Mouse (Mus musculus): ENCODE data around the gene Olfr1396. TPM values are rescaled to one million over a fixed set of nuclear protein-coding genes. Genes with fewer than 3 reads are reported as not detected.

The Olfr1396 gene
- polyA plus RNA-seq, 1 experiment from 2014 or later = not detected

- H3K4me3 ChIP-seq = no peak overlapping the region
- H3K27ac ChIP-seq (replicated peaks) = no peak overlapping the region
- H3K4me1 ChIP-seq = no peaks in the 10 kb centered on the region
- no peak overlapping the region for H3K4me2 ChIP-seq (replicated peaks)
- H3K9ac ChIP-seq (replicated peaks) = no peak overlapping the region
- ATAC-seq (replicated peaks) = peak; percentile 82
- 15% methylated on average over 8 of the region's 8 CpGs for WGBS
- H3K36me3 ChIP-seq = no peaks in the 10 kb centered on the region
- no peaks in the 10 kb centered on the region for H3K9me3 ChIP-seq
- no peaks in the 10 kb centered on the region for H3K27me3 ChIP-seq
These were observed 11.5 kb downstream of the Olfr1396 start for GRCm38 (mm10) chr11:49103047-49103693.

- no peaks in the 10 kb centered on the region for H3K4me1 ChIP-seq
- no peaks in the 10 kb centered on the region for H3K27me3 ChIP-seq
- no peaks in the 10 kb centered on the region for H3K36me3 ChIP-seq
- H3K9ac ChIP-seq (replicated peaks) = no peak overlapping the region
- 68% methylated on average over 5 of the region's 5 CpGs for WGBS
- ATAC-seq (replicated peaks) = no peak
- no peak overlapping the region for H3K4me3 ChIP-seq
- H3K4me2 ChIP-seq (replicated peaks) = no peak overlapping the region
- H3K27ac ChIP-seq (replicated peaks) = no peak overlapping the region
- no peaks in the 10 kb centered on the region for H3K9me3 ChIP-seq
These were observed 13.2 kb downstream of the Olfr1396 start for GRCm38 (mm10) chr11:49101500-49101899.

DNA sequence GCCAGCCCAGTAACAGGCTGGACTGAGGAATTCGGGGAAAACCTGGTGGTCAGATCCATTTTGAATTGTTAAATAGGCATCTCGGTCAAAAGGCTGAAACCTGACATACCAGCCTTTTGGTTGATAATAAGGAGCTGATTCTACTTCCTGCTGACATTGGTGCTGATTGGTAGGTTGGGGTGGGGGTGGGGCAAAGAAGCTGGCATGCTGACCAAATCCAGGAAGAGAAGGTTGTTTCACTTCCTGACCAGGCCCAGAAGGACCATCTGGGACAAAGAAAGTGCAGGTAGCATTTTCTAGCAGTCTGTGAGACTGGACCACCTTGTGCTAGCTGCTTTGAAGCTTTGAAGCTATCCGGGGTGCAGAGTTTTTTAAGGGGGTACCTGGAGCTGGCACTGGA, 14.3 kb downstream of the Olfr1396 start:
- no peak overlapping the region for H3K4me2 ChIP-seq (replicated peaks)
- no peak overlapping the region for H3K27ac ChIP-seq (replicated peaks)
- H3K9me3 ChIP-seq = no peaks in the 10 kb centered on the region
- H3K27me3 ChIP-seq = no peaks in the 10 kb centered on the region
- ATAC-seq (replicated peaks) = no peak
- H3K36me3 ChIP-seq = no peaks in the 10 kb centered on the region
- no peak overlapping the region for H3K4me3 ChIP-seq
- H3K9ac ChIP-seq (replicated peaks) = no peak overlapping the region
- H3K4me1 ChIP-seq = no peaks in the 10 kb centered on the region
- 78% methylated on average over 3 of the region's 3 CpGs for WGBS

DNA sequence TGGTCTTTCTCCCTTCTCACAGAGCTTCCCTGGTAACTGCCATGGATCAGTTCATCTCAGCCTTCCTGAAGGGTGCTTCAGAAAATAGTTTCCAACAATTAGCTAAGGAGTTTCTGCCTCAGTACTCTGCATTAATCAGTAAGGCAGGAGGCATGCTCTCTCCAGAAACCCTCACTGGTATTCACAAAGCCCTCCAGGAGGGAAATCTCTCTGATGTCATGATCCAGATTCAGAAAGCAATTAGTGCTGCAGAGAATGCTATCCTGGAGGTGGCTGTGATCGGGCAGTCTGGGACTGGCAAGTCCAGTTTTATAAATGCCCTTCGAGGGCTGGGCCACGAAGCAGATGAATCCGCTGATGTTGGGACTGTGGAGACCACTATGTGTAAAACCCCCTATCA, 19.3 kb downstream of the Olfr1396 start:
- H3K9ac ChIP-seq (replicated peaks) = no peak overlapping the region
- no peaks in the 10 kb centered on the region for H3K27me3 ChIP-seq
- H3K4me2 ChIP-seq (replicated peaks) = no peak overlapping the region
- no peaks in the 10 kb centered on the region for H3K36me3 ChIP-seq
- H3K4me1 ChIP-seq = no peaks in the 10 kb centered on the region
- no peak overlapping the region for H3K27ac ChIP-seq (replicated peaks)
- H3K9me3 ChIP-seq = no peaks in the 10 kb centered on the region
- H3K4me3 ChIP-seq = no peak overlapping the region
- 60% methylated on average over 4 of the region's 4 CpGs for WGBS
- ATAC-seq (replicated peaks) = no peak

- Histone ChIP-seq H3K4me2 (replicated peaks) (no peak overlapping the region), H3K9ac (replicated peaks) (no peak overlapping the region), H3K9me3 (no peaks in the 10 kb centered on the region), H3K4me1 (no peaks in the 10 kb centered on the region), H3K27ac (replicated peaks) (no peak overlapping the region), H3K27me3 (no peaks in the 10 kb centered on the region), H3K4me3 (no peak overlapping the region), H3K36me3 (no peaks in the 10 kb centered on the region)
- no peak for ATAC-seq (replicated peaks)
- 94% methylated on average over 6 of the region's 6 CpGs for WGBS
These were observed 20.6 kb downstream of the Olfr1396 start for GRCm38 (mm10) chr11:49093861-49094660.

GRCm38 (mm10) chr11:49092786-49093185, 21.9 kb downstream of the Olfr1396 start:
- ATAC-seq (replicated peaks) = no peak
- no peak overlapping the region for H3K4me3 ChIP-seq
- no peak overlapping the region for H3K4me2 ChIP-seq (replicated peaks)
- no peaks in the 10 kb centered on the region for H3K27me3 ChIP-seq
- 89% methylated on average over 2 of the region's 2 CpGs for WGBS
- H3K9ac ChIP-seq (replicated peaks) = no peak overlapping the region
- no peaks in the 10 kb centered on the region for H3K4me1 ChIP-seq
- H3K9me3 ChIP-seq = no peaks in the 10 kb centered on the region
- H3K27ac ChIP-seq (replicated peaks) = no peak overlapping the region
- H3K36me3 ChIP-seq = no peaks in the 10 kb centered on the region

DNA sequence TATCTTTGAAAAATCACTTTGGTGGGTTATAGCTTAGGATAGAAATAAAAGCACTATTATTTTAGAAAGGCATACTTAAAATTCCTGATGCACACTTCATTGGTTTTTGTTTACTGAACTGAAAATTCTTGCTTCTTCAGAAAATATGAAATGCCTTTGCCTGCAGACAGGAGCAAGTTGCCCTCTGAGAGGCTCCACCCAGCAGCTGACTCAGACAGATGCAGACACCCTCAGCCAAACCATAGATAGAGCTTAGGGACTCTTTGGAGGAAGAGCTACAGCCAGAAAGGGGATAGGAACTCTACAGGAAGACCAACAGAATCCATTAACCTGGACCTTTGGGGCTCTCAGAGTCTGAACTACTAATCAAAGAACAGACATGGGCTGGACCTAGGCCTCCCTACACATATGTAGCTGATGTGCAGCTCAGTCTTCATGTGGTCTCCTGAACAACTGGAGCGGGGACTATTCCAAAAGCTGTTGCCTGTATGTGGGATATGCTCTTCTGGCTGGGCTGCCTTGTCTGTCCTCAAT, 22.6 kb downstream of the Olfr1396 start:
- 96% methylated on average over 1 of the region's 1 CpGs for WGBS
- Histone ChIP-seq H3K36me3 (no peaks in the 10 kb centered on the region), H3K27ac (replicated peaks) (no peak overlapping the region), H3K4me2 (replicated peaks) (no peak overlapping the region), H3K9me3 (no peaks in the 10 kb centered on the region), H3K4me3 (no peak overlapping the region), H3K27me3 (no peaks in the 10 kb centered on the region), H3K9ac (replicated peaks) (no peak overlapping the region), H3K4me1 (no peaks in the 10 kb centered on the region)
- no peak for ATAC-seq (replicated peaks)

DNA sequence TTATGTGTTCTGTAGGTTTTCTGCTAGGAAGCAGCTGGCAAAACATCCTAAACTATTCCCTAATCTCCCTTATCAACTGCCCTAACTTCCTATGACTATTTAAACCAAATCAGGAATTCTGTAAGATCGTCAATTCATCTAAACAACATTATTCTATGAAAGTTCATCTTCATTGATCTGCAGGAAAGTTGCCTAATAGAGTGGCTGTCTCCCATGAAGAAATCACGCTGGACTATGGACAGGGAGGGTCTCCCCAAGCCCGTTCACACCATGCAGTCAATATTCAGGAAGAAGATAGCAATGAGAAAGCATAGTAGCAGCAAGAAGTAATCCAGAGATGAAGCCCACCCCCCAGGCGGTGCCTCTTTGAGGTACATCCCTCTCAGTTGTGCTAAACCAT, 23.5 kb downstream of the Olfr1396 start:
- ATAC-seq (replicated peaks) = no peak
- 82% methylated on average over 4 of the region's 4 CpGs for WGBS
- no peak overlapping the region for H3K4me2 ChIP-seq (replicated peaks)

DNA sequence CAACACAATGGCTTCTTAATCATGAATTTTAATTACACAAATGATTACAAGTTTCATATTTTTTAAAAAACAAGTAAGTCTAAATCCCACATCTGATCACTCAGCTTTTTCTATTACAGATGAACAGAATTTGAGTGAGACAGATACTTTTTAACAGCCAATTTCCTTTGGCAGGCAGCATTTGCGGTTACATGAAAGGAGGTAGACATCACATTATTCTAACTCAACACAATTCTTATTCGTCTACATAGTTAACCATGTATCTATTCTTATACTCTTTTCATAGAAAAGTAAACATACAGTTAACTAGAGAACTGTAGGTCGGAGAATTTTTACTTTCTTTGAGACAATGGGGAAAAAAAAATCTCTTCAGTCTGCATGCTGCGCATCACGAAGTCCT, 24.1 kb downstream of the Olfr1396 start:
- no peak overlapping the region for H3K4me3 ChIP-seq
- no peak overlapping the region for H3K9ac ChIP-seq (replicated peaks)
- no peaks in the 10 kb centered on the region for H3K36me3 ChIP-seq
- no peak for ATAC-seq (replicated peaks)
- no peak overlapping the region for H3K27ac ChIP-seq (replicated peaks)
- H3K9me3 ChIP-seq = no peaks in the 10 kb centered on the region
- H3K4me2 ChIP-seq (replicated peaks) = no peak overlapping the region
- H3K27me3 ChIP-seq = no peaks in the 10 kb centered on the region
- WGBS = 84% methylated on average over 5 of the region's 5 CpGs
- H3K4me1 ChIP-seq = no peaks in the 10 kb centered on the region

More for the DNA sequence above, 23.5 kb downstream of the Olfr1396 start:
- Histone ChIP-seq H3K4me1 (no peaks in the 10 kb centered on the region), H3K27me3 (no peaks in the 10 kb centered on the region), H3K36me3 (no peaks in the 10 kb centered on the region), H3K4me3 (no peak overlapping the region), H3K9ac (replicated peaks) (no peak overlapping the region), H3K9me3 (no peaks in the 10 kb centered on the region), H3K27ac (replicated peaks) (no peak overlapping the region)

DNA sequence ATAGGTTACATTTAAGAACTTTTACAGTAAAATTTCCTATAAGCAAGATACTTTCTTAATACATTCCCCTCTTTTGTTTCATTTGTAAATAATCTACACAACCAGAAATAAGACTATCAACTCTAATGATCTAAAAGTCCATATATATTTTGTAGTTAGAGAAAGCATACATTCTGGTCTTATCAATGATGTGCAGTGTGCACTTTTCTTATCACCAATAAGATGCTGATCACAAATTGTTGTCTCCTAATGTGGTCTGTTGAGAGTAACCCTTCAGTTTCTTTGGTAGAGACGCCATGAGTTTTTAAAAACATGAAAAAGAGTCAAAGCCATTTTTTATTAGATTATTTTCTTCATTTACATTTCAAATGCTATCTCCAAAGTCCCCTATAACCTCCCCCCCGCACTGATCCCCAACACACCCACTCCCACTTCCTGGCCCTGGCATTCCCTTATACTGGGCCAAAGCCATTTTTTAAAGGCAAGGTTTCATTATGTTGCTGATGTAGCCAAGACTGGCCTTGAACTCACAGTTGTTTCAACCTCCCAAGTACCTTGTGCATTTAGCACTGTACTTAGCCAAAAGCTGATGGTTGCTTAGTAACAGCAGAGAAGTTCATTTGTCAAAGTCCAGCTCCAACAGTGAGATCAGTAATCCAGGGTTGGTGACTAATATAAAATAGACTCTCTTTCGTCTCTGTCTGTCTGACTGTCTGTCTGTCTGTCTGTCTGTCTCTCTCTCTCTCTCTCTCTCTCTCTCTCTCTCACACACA, 24.8 kb downstream of the Olfr1396 start:
- Histone ChIP-seq H3K4me2 (replicated peaks) (no peak overlapping the region), H3K27ac (replicated peaks) (no peak overlapping the region), H3K9me3 (no peaks in the 10 kb centered on the region), H3K9ac (replicated peaks) (no peak overlapping the region), H3K4me1 (no peaks in the 10 kb centered on the region), H3K27me3 (no peaks in the 10 kb centered on the region), H3K4me3 (no peak overlapping the region), H3K36me3 (no peaks in the 10 kb centered on the region)
- WGBS = 89% methylated on average over 3 of the region's 3 CpGs
- no peak for ATAC-seq (replicated peaks)

GRCm38 (mm10) chr11:49088990-49089652, 25.6 kb downstream of the Olfr1396 start:
- H3K36me3 ChIP-seq = no peaks in the 10 kb centered on the region
- H3K4me2 ChIP-seq (replicated peaks) = no peak overlapping the region
- H3K4me3 ChIP-seq = no peak overlapping the region
- no peaks in the 10 kb centered on the region for H3K9me3 ChIP-seq
- WGBS = 90% methylated on average over 5 of the region's 5 CpGs
- no peaks in the 10 kb centered on the region for H3K27me3 ChIP-seq
- no peak overlapping the region for H3K9ac ChIP-seq (replicated peaks)
- no peaks in the 10 kb centered on the region for H3K4me1 ChIP-seq
- no peak overlapping the region for H3K27ac ChIP-seq (replicated peaks)
- ATAC-seq (replicated peaks) = no peak
